8 mouse cellular contexts compared by ENCODE assay signal in the genomic region with DNA sequence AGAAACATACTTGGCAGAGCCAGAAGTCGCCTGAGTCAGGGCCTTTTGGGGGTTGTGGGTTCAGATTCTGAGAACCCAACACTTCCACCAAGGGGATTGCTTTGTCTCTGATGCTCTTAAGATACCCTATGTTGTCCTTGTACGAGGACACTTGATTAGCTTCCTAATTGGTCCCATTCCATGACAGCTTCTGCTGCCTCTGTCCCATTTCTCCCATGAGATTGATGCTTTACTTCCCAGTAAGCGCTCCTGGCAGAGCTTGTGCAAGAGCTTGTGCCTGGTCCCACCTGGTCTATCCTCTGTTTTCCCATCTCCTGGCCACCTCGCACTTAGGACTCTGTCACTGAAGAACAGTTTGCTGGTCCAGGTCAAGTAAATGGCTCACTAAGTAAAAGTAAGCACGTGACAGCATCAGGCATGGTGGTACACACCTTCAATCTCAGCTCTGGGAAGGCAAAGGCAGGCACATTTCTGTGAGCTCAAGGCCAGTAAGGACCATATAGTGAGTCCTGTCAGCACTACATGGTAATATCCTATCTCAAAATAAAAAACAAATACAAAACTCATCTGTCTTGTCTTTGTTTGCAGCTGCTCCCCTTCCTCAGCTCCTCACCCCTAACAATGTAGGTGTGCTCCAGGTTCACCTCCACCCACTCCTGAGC. TPM values are rescaled to one million over a fixed set of nuclear protein-coding genes. Genes with fewer than 3 reads are reported as not detected.
DNase-seq lines count a peak whose midpoint lies in the region; ATAC-seq and TF ChIP-seq lines count a peak whose summit lies in the region.
"Not testable (repeated sequence)": the region's sequence is repeated elsewhere in the genome, so short reads cannot be mapped to it uniquely, and the experiment has no call there.

No protein-coding gene starts in this region.

- H3K27ac ChIP-seq in hindbrain, embryonic 12.5 days; liver, postnatal 0 days (ENCODE audit: low read depth); neural tube, embryonic 11.5 days (ENCODE audit: low read depth, low read length): not testable (repeated sequence)

- H3K27me3 ChIP-seq in hindbrain, embryonic 12.5 days; liver, postnatal 0 days (ENCODE audit: insufficient read depth, low read length); neural tube, embryonic 11.5 days (ENCODE audit: control insufficient read depth, insufficient read depth, low read length): not testable (repeated sequence)

- not testable (repeated sequence) for H3K9ac ChIP-seq in hindbrain, embryonic 12.5 days; liver, postnatal 0 days (replicated peaks); neural tube, embryonic 11.5 days (ENCODE audit: low read length)

- not testable (repeated sequence) for H3K4me1 ChIP-seq in hindbrain, embryonic 12.5 days; liver, postnatal 0 days (ENCODE audit: insufficient read depth); neural tube, embryonic 11.5 days (ENCODE audit: control insufficient read depth, insufficient read depth, low read length)

- 66% methylated on average over 5 of the region's 5 CpGs for WGBS in hindbrain, embryonic 12.5 days
- WGBS in liver, postnatal 0 days (ENCODE audit: insufficient replicate concordance): 54% methylated on average over 5 of the region's 5 CpGs
- 65% methylated on average over 5 of the region's 5 CpGs for WGBS in neural tube, embryonic 11.5 days

- H3K36me3 ChIP-seq in hindbrain, embryonic 12.5 days; liver, postnatal 0 days (replicated peaks; ENCODE audit: insufficient read depth, low read length); neural tube, embryonic 11.5 days (ENCODE audit: control insufficient read depth, insufficient read depth, low read length): not testable (repeated sequence)

- H3K9me3 ChIP-seq in hindbrain, embryonic 12.5 days (replicated peaks): peaks cover 17% of the 10 kb centered on the region
- H3K9me3 ChIP-seq in liver, postnatal 0 days (ENCODE audit: low read length); neural tube, embryonic 11.5 days (ENCODE audit: control insufficient read depth, low read length): not testable (repeated sequence)

- ATAC-seq in CD4-positive, CD25-positive, alpha-beta regulatory T cell, adult 4 months: peak; percentile 5
- ATAC-seq in hindbrain, embryonic 12.5 days (ENCODE audit: low FRiP score): peak; percentile 37
- peak; percentile 10 for ATAC-seq in liver, postnatal 0 days
- ATAC-seq in neural tube, embryonic 11.5 days (ENCODE audit: insufficient read depth, low FRiP score, low TSS enrichment): peak; percentile 17; the same call in 1 of the 2 replicates

- not testable (repeated sequence) for TF ChIP-seq CTCF in liver, postnatal 0 days (IDR thresholded peaks at IDR 0.05; ENCODE audit: low read depth)

- peak; percentile 72 to 78 for DNase-seq in cerebellum, postnatal 4 days (ENCODE audit: low spot score in 2 of 2)
- DNase-seq in gastrocnemius, postnatal 10 days: peak; percentile 63
- peak; percentile 75 for DNase-seq in layer of hippocampus, adult 11-12 months (ENCODE audit: low spot score)
- DNase-seq in liver, postnatal 0 days; neural tube, embryonic 11.5 days (ENCODE audit: low spot score): not testable (repeated sequence)
- DNase-seq in testis, postnatal 10 days (ENCODE audit: low spot score): peak; percentile 85

- H3K4me3 ChIP-seq in hindbrain, embryonic 12.5 days; liver, postnatal 0 days (ENCODE audit: low read depth, low read length); neural tube, embryonic 11.5 days (ENCODE audit: low read depth, low read length): not testable (repeated sequence)

- H3K4me2 ChIP-seq in hindbrain, embryonic 12.5 days (replicated peaks); liver, postnatal 0 days (ENCODE audit: low read depth, low read length); neural tube, embryonic 11.5 days (ENCODE audit: low read depth): not testable (repeated sequence)

- not testable (repeated sequence) for TF ChIP-seq EP300 in liver, postnatal 0 days (IDR thresholded peaks at IDR 0.05; ENCODE audit: low read depth)

RNA-seq across cellular contexts. Expression of a gene that starts 30.9 kb away (rescaled TPM):
- 10 to 100 TPM; 31.5 to 46.1 TPM for polyA plus RNA-seq in CD4-positive, CD25-positive, alpha-beta regulatory T cell, adult 4 months (2017; shearing (Covaris generic))
- 10 to 100 TPM; 14.9 to 33.4 TPM for total RNA-seq in gastrocnemius, postnatal 10 days (2021)
- polyA plus RNA-seq in hindbrain, embryonic 12.5 days (2016; fragmentation: Nextera tagmentation; extraction: Ambion mirVana): 17.2 and 18.6 TPM in 2 replicates
- polyA plus RNA-seq in liver, postnatal 0 days (2015; fragmentation: Nextera tagmentation; extraction: Ambion mirVana): 2.3 and 3.1 TPM in 2 replicates
- polyA plus RNA-seq in neural tube, embryonic 11.5 days (2014; fragmentation: Nextera tagmentation; extraction: Ambion mirVana): 9.5 and 9.7 TPM in 2 replicates

RNA-seq across cellular contexts. Expression of a gene that starts 39.8 kb away (rescaled TPM):
- polyA plus RNA-seq in CD4-positive, CD25-positive, alpha-beta regulatory T cell, adult 4 months (2017; shearing (Covaris generic)): 10 to 100 TPM; 54.0 to 72.4 TPM
- 10 to 100 TPM; 32.9 to 38.2 TPM for total RNA-seq in gastrocnemius, postnatal 10 days (2021)
- polyA plus RNA-seq in hindbrain, embryonic 12.5 days (2016; fragmentation: Nextera tagmentation; extraction: Ambion mirVana): 58.8 and 64.6 TPM in 2 replicates
- polyA plus RNA-seq in liver, postnatal 0 days (2015; fragmentation: Nextera tagmentation; extraction: Ambion mirVana): 12.6 and 14.9 TPM in 2 replicates
- 65.3 and 66.8 TPM in 2 replicates for polyA plus RNA-seq in neural tube, embryonic 11.5 days (2014; fragmentation: Nextera tagmentation; extraction: Ambion mirVana)
